Mouse (Mus musculus) liver, postnatal 0 days (tissue): ENCODE measurements around the gene Fbxw21. TPM values are rescaled to one million over a fixed set of nuclear protein-coding genes. Genes with fewer than 3 reads are reported as not detected.
A peak's percentile ranks its signal among the peaks of the same experiment; 100 is the strongest.

Experiments used
- ATAC-seq: fragments of 200-750 bp; cut with Nextera tagmentation; 2 replicates; pipeline ENCODE4 v1.8.0; 2017; ENCODE audit warnings: mild to moderate bottlenecking, moderate library complexity
- DNase-seq: peaks from one replicate; pipeline ENCODE4 v3.0.0-alpha.2; 2016
- H3K27ac ChIP-seq: fragments of 300-500 bp; sonication (generic); 2 replicates; pipeline ENCODE4 v1.5.1; 2014; ENCODE audit warnings: antibody characterized with exemption, moderate library complexity, mild to moderate bottlenecking, low read depth
- H3K27me3 ChIP-seq: fragments of 300-500 bp; sonication (generic); 2 replicates; pipeline ENCODE4 v1.6.1; 2014; ENCODE audit warnings: low read length, control low read depth, mixed read lengths; ENCODE audit not compliant: insufficient read depth
- H3K36me3 ChIP-seq: fragments of 300-500 bp; sonication (generic); replicated peaks from 2 replicates; pipeline ENCODE4 v1.6.1; 2014; ENCODE audit warnings: mild to moderate bottlenecking, control low read depth, low read length, moderate library complexity, mixed read lengths; ENCODE audit not compliant: insufficient read depth
- H3K4me1 ChIP-seq: fragments of 300-500 bp; sonication (generic); 2 replicates; pipeline ENCODE4 v1.6.1; 2014; ENCODE audit warnings: antibody characterized with exemption, mild to moderate bottlenecking, control low read depth; ENCODE audit not compliant: insufficient read depth
- H3K4me2 ChIP-seq: fragments of 300-500 bp; sonication (generic); 2 replicates; pipeline ENCODE4 v1.6.1; 2014; ENCODE audit warnings: low read depth, mild to moderate bottlenecking, low read length, moderate library complexity, mixed read lengths
- H3K4me3 ChIP-seq: fragments of 300-500 bp; sonication (generic); 2 replicates; pipeline ENCODE4 v1.5.1; 2014; ENCODE audit warnings: low read depth, low read length
- H3K9ac ChIP-seq: fragments of 300-500 bp; sonication (generic); replicated peaks from 2 replicates; pipeline ENCODE4 v1.6.1; 2014; ENCODE audit warnings: mild to moderate bottlenecking, moderate library complexity
- H3K9me3 ChIP-seq: fragments of 300-500 bp; sonication (generic); 2 replicates; pipeline ENCODE4 v1.6.1; 2016; ENCODE audit warnings: mild to moderate bottlenecking, control low read depth, low read length, mixed read lengths
- CTCF ChIP-seq: sonication (generic); IDR thresholded peaks from 2 replicates; pipeline ENCODE4 v1.5.1; 2016; ENCODE audit warnings: antibody characterized with exemption, low read depth
- EP300 ChIP-seq: IDR thresholded peaks from 2 replicates; pipeline ENCODE4 v1.6.1; 2016; ENCODE audit warnings: antibody characterized with exemption, low read depth, mild to moderate bottlenecking
- WGBS: fragments of 180-500 bp; shearing (Covaris S2); extraction: QIAGEN DNeasy Blood & Tissue Kit; methylation state at CpG from one replicate; pipeline ENCODE4 v1.1.7; 2014; ENCODE audit not compliant: insufficient replicate concordance; 5-methylcytosine and 5-hydroxymethylcytosine counted together
- polyA plus RNA-seq: library from polyadenylated mRNA; unstranded; fragments of >200 nt; fragmentation: Nextera tagmentation; extraction: Ambion mirVana; gene quantifications from 2 replicates; pipeline ENCODE4 v1.2.1, GENCODE M21; 2015

Fbxw21 gene
- polyA plus RNA-seq, 1 experiment from 2014 or later = not detected

DNA sequence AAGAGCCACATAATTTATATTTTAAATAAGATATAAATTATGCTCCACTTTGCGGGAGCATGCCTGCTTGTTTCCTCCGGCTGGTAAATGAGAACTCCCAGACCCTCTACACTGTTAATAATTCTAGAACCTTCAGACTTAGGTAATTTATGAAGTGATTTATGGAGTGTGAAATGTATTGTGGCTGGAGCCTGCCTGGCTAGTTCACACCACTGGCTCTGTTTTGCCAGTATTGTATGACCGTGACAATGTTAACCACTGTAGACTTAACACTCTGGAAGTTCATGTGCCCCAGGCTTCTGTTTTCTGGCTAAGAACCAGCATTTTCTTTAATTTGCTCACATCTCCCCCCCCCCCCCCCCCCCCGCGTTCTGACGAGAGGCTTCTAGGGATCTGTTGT, 54.5 kb downstream of the Fbxw21 start:
- WGBS = 88% methylated on average over 5 of the region's 6 CpGs
- TF ChIP-seq CTCF (no peak), EP300 (no peak)

DNA sequence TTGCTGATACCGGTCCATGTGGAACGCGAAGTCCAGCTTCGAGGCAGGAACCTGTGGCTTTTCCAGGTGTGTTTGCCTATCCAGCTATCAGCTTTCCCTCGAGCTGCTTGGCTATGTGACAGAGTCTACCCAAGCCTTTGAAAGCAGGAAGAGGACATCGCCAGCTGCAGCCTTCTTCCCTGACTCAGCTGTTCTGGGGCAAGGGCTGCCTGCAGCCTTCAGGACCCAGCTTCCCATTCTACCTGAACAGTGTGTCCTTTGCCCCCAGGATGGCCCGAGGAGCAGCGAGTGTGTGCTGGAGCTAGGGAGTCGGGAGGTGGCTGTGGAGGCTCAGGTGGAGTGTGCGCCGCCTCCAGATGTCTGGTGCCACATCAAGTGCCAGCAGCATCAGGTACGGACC, 56.2 kb downstream of the Fbxw21 start:
- H3K9me3 ChIP-seq = no peaks in the 10 kb centered on the region
- TF ChIP-seq CTCF (no peak), EP300 (no peak)
- no peak overlapping the region for H3K9ac ChIP-seq
- DNase-seq = no peak
- WGBS = 68% methylated on average over 12 of the region's 12 CpGs
- no peak overlapping the region for H3K4me3 ChIP-seq
- H3K4me2 ChIP-seq = no peak overlapping the region
- peaks cover 7% of the 10 kb centered on the region for H3K36me3 ChIP-seq
- no peaks in the 10 kb centered on the region for H3K27me3 ChIP-seq
- no peaks in the 10 kb centered on the region for H3K4me1 ChIP-seq
- no peak overlapping the region for H3K27ac ChIP-seq
- ATAC-seq = no peak

More for the DNA sequence above, 54.5 kb downstream of the Fbxw21 start:
- peaks cover 17% of the 10 kb centered on the region for H3K36me3 ChIP-seq
- H3K27me3 ChIP-seq = no peaks in the 10 kb centered on the region
- H3K9ac ChIP-seq = no peak overlapping the region
- H3K4me3 ChIP-seq = no peak overlapping the region
- H3K9me3 ChIP-seq = no peaks in the 10 kb centered on the region
- no peak overlapping the region for H3K27ac ChIP-seq
- no peak overlapping the region for H3K4me2 ChIP-seq
- no peaks in the 10 kb centered on the region for H3K4me1 ChIP-seq
- ATAC-seq = no peak
- DNase-seq = no peak

DNA sequence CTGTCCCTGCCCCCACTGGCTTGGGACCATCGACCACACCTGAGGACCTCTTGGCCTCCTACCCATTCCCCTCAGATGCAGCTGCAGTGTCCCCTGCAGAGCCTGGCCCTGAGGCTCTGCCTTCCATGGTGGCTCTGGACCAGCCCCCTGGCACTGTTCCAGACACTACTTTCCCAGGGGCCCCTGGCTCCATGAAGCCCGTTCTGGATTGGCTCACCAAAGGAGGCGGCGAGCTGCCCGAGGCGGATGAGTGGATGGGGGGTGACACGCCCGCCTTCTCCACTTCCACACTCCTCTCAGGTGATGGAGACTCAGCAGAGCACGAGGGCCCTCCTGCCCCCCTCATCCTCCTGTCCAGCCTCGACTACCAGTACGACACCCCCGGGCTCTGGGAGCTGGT, 56.8 kb downstream of the Fbxw21 start:
- H3K27ac ChIP-seq = no peak overlapping the region
- DNase-seq (no peak), ATAC-seq (0 out of 2 replicates have a peak, but pooled peaks have one; percentile 7)
- no peaks in the 10 kb centered on the region for H3K27me3 ChIP-seq
- H3K4me1 ChIP-seq = no peaks in the 10 kb centered on the region
- no peak for TF ChIP-seq EP300
- H3K36me3 ChIP-seq = peaks cover 11% of the 10 kb centered on the region
- no peak overlapping the region for H3K9ac ChIP-seq
- no peak overlapping the region for H3K4me3 ChIP-seq
- H3K9me3 ChIP-seq = no peaks in the 10 kb centered on the region
- WGBS = 75% methylated on average over 12 of the region's 12 CpGs
- no peak overlapping the region for H3K4me2 ChIP-seq

DNA sequence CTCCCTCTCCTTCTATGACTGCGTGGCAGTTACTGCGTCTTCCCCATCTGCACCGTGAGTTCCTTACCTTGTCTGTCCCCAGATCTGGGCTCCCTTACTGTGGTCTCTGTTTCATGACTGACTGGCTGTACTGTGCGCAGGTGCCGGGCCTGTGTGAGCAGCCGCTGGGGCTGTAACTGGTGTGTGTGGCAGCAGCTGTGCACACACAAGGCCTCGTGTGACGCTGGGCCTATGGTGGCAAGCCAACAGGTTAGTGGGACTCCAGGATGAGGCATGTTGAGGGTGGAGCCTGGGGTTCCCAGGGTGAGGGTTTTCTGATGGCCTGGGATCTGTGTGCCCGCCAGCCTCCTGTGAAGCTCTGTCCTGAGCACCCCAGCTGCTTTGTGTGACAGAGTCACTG, 57.8 kb downstream of the Fbxw21 start:
- H3K9ac ChIP-seq = no peak overlapping the region
- TF ChIP-seq CTCF (no peak), EP300 (no peak)
- 88% methylated on average over 9 of the region's 9 CpGs for WGBS
- H3K4me2 ChIP-seq = no peak overlapping the region
- H3K4me3 ChIP-seq = no peak overlapping the region
- H3K4me1 ChIP-seq = 0 out of 2 replicates have a peak, but pooled peaks cover under 1% of the 10 kb centered on the region
- H3K36me3 ChIP-seq = peaks cover 11% of the 10 kb centered on the region
- ATAC-seq (no peak), DNase-seq (no peak)
- H3K27me3 ChIP-seq = no peaks in the 10 kb centered on the region
- no peaks in the 10 kb centered on the region for H3K9me3 ChIP-seq
- H3K27ac ChIP-seq = no peak overlapping the region

DNA sequence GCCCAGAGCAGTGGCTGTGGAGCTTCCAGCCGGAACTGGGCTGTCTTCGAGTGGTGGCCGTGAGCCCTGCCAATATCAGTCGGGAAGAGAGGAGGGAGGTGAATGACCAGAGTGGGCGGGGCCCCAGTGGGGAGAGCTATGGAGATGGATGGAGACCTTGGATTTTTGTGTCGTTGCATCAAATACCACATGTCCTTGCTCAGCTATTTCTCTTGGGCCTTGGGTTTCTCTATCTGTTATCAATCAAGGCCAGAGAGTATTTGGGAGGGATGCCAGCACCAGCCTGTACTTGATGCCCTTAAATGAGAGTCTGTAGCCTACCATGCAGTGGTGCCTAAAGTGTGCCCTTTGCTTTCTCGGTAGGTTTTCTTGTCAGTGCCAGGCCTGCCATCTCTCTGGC, 58.6 kb downstream of the Fbxw21 start:
- Histone ChIP-seq H3K4me1 (peaks cover 8% of the 10 kb centered on the region; the same call in 1 of the 2 replicates), H3K36me3 (peaks cover 11% of the 10 kb centered on the region; the same call in 1 of the 2 replicates), H3K4me2 (no peak overlapping the region), H3K27ac (no peak overlapping the region), H3K9ac (no peak overlapping the region), H3K4me3 (no peak overlapping the region), H3K9me3 (no peaks in the 10 kb centered on the region), H3K27me3 (no peaks in the 10 kb centered on the region)
- WGBS = 59% methylated on average over 7 of the region's 7 CpGs
- DNase-seq = no peak
- ATAC-seq = no peak
- TF ChIP-seq CTCF (no peak), EP300 (no peak)

DNA sequence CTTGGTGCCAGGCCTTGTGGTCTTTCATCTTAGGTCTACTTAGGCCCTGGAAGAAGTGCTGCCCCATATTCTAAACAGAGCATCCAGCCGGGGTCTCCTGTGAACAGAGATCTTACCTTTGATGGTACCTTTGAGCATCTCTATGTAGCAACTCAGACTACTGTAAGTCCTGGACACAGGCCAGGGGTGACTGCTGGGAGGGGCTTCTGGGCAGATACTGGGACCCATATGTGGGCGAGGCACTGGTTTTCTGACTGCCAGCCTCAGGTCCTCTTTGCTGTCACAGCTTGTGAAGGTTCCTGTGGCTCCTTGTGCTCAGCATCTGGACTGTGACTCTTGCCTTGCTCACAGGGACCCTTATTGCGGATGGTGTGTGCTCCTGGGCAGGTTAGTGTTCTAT, 59.3 kb downstream of the Fbxw21 start:
- no peak for ATAC-seq
- Histone ChIP-seq H3K4me1 (peaks cover 9% of the 10 kb centered on the region; the same call in 1 of the 2 replicates), H3K4me3 (no peak overlapping the region), H3K36me3 (peaks cover 11% of the 10 kb centered on the region; the same call in 1 of the 2 replicates), H3K9ac (no peak overlapping the region), H3K27ac (no peak overlapping the region), H3K9me3 (no peaks in the 10 kb centered on the region), H3K27me3 (no peaks in the 10 kb centered on the region), H3K4me2 (no peak overlapping the region)
- no peak for TF ChIP-seq EP300
- TF ChIP-seq CTCF = no peak
- WGBS = 61% methylated on average over 3 of the region's 3 CpGs
- no peak for DNase-seq

DNA sequence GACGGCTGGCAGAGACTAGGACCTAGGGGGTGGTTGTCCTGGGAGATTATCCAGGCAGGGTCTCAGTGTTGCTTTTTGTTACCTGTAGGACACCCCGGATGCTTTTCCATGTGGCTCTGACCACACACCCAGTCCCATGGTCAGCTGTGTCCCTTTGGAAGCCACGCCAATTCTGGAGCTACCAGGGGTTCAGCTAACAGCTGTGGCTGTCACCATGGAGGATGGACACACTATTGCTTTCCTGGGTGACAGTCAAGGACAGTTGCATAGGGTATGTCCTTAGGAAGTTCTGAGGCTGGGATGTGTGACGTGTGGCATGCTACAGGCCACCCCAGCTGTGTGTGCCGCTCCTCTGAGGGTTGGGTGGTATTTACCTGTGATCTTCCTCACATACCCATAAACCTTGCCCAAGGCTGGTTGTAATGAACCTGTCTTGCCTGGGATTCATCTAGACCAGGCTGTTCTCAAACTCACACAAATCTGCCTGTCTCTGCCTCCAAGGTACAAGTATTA, 59.9 kb downstream of the Fbxw21 start:
- ATAC-seq = no peak
- DNase-seq = no peak
- peaks cover 11% of the 10 kb centered on the region; the same call in 1 of the 2 replicates for H3K36me3 ChIP-seq
- H3K4me2 ChIP-seq = no peak overlapping the region
- H3K9ac ChIP-seq = no peak overlapping the region
- H3K4me3 ChIP-seq = no peak overlapping the region
- H3K4me1 ChIP-seq = peaks cover 11% of the 10 kb centered on the region; the same call in 1 of the 2 replicates
- no peak overlapping the region for H3K27ac ChIP-seq
- 0 out of 2 replicates have a peak, but pooled peaks cover under 1% of the 10 kb centered on the region for H3K27me3 ChIP-seq
- no peak for TF ChIP-seq CTCF
- TF ChIP-seq EP300 = no peak
- 86% methylated on average over 5 of the region's 5 CpGs for WGBS
- H3K9me3 ChIP-seq = no peaks in the 10 kb centered on the region
